Mouse (Mus musculus): ENCODE measurements around the gene Gm7257.

Gm7257 gene

GRCm38 (mm10) chr9:36431584-36431983, at the start of gene Gm7257:
Gene Gm7257, plus strand, starts transcription at chr9:36431884.
- DNase-seq (ENCODE audit: low spot score in 2 of 2), result no peak

GRCm38 (mm10) chr9:36402991-36403390, 28.7 kb upstream of the Gm7257 start:
- no peak for DNase-seq (ENCODE audit: low spot score in 2 of 2)

GRCm38 (mm10) chr9:36435051-36435764, 3.5 kb downstream of the Gm7257 start:
- DNase-seq (ENCODE audit: low spot score in 2 of 2), result no peak

- no peak for DNase-seq (ENCODE audit: low spot score in 2 of 2)
Observed at GRCm38 (mm10) chr9:36475338-36475737, 43.7 kb downstream of the Gm7257 start, which contains the start of gene Gm9513. Gene Gm9513, plus strand, starts transcription at chr9:36475638.

Data from spleen, postnatal 36 days (tissue).